Mouse (Mus musculus) liver, embryonic 15.5 days (tissue): Measurements from ENCODE around the gene 1700029H14Rik. TPM values are rescaled to one million over a fixed set of nuclear protein-coding genes. Genes with fewer than 3 reads are reported as not detected.

Experiments
- ATAC-seq: fragments of 200-750 bp; cut with Nextera tagmentation; 2 replicates; pipeline ENCODE4 v1.8.0; 2017; ENCODE audit warnings: moderate number of reproducible peaks, mild to moderate bottlenecking, moderate library complexity; ENCODE audit not compliant: insufficient read depth
- H3K27ac ChIP-seq: fragments of 300-500 bp; sonication (generic); replicated peaks from 2 replicates; pipeline ENCODE4 v1.5.1; 2015; ENCODE audit warnings: mild to moderate bottlenecking, inconsistent platforms
- H3K27me3 ChIP-seq: fragments of 300-500 bp; sonication (generic); 2 replicates; pipeline ENCODE4 v1.6.1; 2015; ENCODE audit warnings: mild to moderate bottlenecking, inconsistent platforms
- H3K36me3 ChIP-seq: fragments of 300-500 bp; sonication (generic); replicated peaks from 2 replicates; pipeline ENCODE4 v1.6.1; 2015; ENCODE audit warnings: moderate library complexity, mild to moderate bottlenecking, inconsistent platforms
- H3K4me1 ChIP-seq: fragments of 300-500 bp; sonication (generic); replicated peaks from 2 replicates; pipeline ENCODE4 v1.6.1; 2015; ENCODE audit warnings: inconsistent platforms
- H3K4me2 ChIP-seq: fragments of 300-500 bp; sonication (generic); 2 replicates; pipeline ENCODE4 v1.6.1; 2015; ENCODE audit warnings: moderate library complexity, mild to moderate bottlenecking, inconsistent platforms
- H3K4me3 ChIP-seq: fragments of 300-500 bp; sonication (generic); replicated peaks from 2 replicates; pipeline ENCODE4 v1.5.1; 2015; ENCODE audit warnings: mild to moderate bottlenecking, inconsistent platforms
- H3K9ac ChIP-seq: fragments of 300-500 bp; sonication (generic); 2 replicates; pipeline ENCODE4 v1.6.1; 2015; ENCODE audit warnings: moderate library complexity, mild to moderate bottlenecking, inconsistent platforms
- H3K9me3 ChIP-seq: fragments of 300-500 bp; sonication (generic); replicated peaks from 2 replicates; pipeline ENCODE4 v1.6.1; 2016; ENCODE audit warnings: inconsistent platforms
- WGBS: fragments of 180-500 bp; shearing (Covaris S2); methylation state at CpG from one replicate; pipeline ENCODE4 v1.1.7; 2015; ENCODE audit warnings: mixed read lengths; ENCODE audit not compliant: insufficient replicate concordance; 5-methylcytosine and 5-hydroxymethylcytosine counted together
- polyA plus RNA-seq: library from polyadenylated mRNA; unstranded; fragments of >200 nt; fragmentation: Nextera tagmentation; extraction: Ambion mirVana; gene quantifications from 2 replicates; pipeline ENCODE4 v1.2.1, GENCODE M21; 2015

Gene 1700029H14Rik
- polyA plus RNA-seq, 1 experiment from 2014 or later = not detected

DNA sequence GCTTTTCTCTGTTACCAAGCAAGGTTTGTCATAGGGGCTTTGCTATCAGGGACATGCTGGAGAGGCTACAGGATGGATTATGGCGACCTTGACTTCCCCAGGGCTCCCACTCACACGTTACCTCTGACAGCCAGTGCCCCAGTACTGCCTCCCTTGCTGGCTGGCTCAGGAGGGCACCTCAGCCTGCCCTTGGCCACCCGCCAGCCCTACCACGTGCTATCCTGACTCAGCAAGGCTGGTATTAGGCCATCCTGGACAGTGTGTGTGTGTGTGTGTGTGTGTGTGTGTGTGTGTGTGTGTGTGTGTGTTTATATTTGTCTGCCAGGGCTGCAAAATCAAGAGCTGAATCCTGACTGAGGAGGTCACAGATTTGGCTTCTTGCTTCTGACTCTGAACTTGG lies 55.4 kb downstream of the 1700029H14Rik start:
- Histone ChIP-seq H3K9me3 (no peaks in the 10 kb centered on the region), H3K9ac (no peak overlapping the region), H3K27ac (no peak overlapping the region), H3K4me2 (no peak overlapping the region), H3K4me1 (no peaks in the 10 kb centered on the region), H3K27me3 (no peaks in the 10 kb centered on the region; the same call in 1 of the 2 replicates), H3K36me3 (no peaks in the 10 kb centered on the region), H3K4me3 (no peak overlapping the region)
- WGBS = 20% methylated on average over 4 of the region's 4 CpGs
- peak; percentile 57; the same call in 1 of the 2 replicates for ATAC-seq

GRCm38 (mm10) chr8:13504894-13505674 lies 57.2 kb downstream of the 1700029H14Rik start:
- Histone ChIP-seq H3K9me3 (no peaks in the 10 kb centered on the region), H3K4me1 (no peaks in the 10 kb centered on the region), H3K27me3 (no peaks in the 10 kb centered on the region; the same call in none of the 2 replicates), H3K36me3 (no peaks in the 10 kb centered on the region), H3K4me3 (no peak overlapping the region), H3K4me2 (no peak overlapping the region), H3K27ac (no peak overlapping the region), H3K9ac (no peak overlapping the region)
- ATAC-seq = no peak

DNA sequence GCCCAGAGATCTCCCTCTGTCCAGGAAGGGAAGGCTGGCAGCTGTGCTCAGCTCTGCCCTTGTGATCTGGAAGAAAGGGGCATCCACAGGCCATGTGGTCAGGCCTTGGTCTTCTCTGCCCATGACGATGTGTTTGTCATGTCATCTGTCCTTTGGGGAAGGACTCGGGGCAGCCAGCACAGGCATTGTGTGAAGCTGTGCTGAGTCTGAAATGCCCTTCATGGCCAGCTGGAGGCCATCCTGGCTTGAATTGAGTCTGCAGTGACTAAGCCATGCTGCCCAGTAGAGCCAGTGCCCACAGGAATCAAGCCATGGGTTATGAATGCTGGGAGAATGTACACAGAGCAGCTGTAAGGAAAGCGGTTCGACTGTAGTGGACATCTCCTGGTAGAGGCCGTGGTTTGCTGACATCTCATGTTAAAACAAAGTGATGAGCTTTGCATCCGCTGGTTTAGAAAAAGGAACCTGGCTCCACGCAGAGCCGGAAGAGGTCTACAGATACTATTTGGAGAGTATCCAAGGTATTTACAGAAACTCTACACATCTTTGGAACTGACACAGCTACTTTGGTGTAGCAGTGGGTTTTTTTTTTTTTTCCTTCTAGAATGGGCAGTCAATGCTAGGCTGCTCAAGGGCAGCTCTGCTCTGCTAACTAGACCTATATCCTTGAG lies 58.2 kb downstream of the 1700029H14Rik start:
- Histone ChIP-seq H3K9me3 (no peaks in the 10 kb centered on the region), H3K36me3 (no peaks in the 10 kb centered on the region), H3K4me3 (no peak overlapping the region), H3K27ac (no peak overlapping the region), H3K27me3 (no peaks in the 10 kb centered on the region; the same call in none of the 2 replicates), H3K4me2 (no peak overlapping the region), H3K4me1 (no peaks in the 10 kb centered on the region), H3K9ac (no peak overlapping the region)
- 53% methylated on average over 8 of the region's 8 CpGs for WGBS
- ATAC-seq = no peak

DNA sequence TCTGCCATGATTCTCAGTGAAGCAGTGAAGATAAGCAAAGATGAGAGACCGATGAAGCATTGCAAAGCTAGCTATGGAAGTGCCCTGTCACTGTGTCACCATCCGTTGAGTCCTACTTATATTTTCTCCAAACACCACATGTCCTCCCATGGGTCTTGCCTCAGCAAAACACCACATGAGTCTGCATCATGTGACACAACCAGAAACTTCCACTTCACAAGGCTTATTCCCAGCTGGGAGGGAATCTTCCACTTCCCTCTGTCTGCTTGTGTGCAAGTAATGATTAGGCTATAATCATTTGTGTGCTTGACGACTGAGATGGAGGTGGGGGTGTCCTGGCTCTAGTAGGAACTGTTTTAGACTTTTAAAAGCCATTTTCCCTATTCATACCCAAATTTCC lies 61.0 kb downstream of the 1700029H14Rik start:
- no peak overlapping the region for H3K27ac ChIP-seq
- H3K27me3 ChIP-seq = peaks cover 2% of the 10 kb centered on the region
- H3K4me3 ChIP-seq = no peak overlapping the region
- no peaks in the 10 kb centered on the region for H3K36me3 ChIP-seq
- no peaks in the 10 kb centered on the region for H3K9me3 ChIP-seq
- H3K9ac ChIP-seq = no peak overlapping the region
- 49% methylated on average over 3 of the region's 3 CpGs for WGBS
- H3K4me2 ChIP-seq = no peak overlapping the region
- no peak for ATAC-seq
- H3K4me1 ChIP-seq = no peaks in the 10 kb centered on the region

Other genes starting within 250 kb of the 1700029H14Rik start
- gene Tfdp1, start 223.7 kb downstream of the 1700029H14Rik start, polyA plus RNA-seq = 85.5 and 92.5 TPM in 2 replicates
- not detected in 2 replicates for gene Atp4b, start 165.6 kb downstream of the 1700029H14Rik start, polyA plus RNA-seq
- not detected in 2 replicates for gene Grk1, start 157.4 kb downstream of the 1700029H14Rik start, polyA plus RNA-seq
- 0.16 TPM in 1 of 2 replicates, not detected in the other for gene Tmem255b, start 127.3 kb downstream of the 1700029H14Rik start, polyA plus RNA-seq
- 7.1 and 7.5 TPM in 2 replicates for gene Gas6, start 68.0 kb downstream of the 1700029H14Rik start, polyA plus RNA-seq
- 16.4 and 19.0 TPM in 2 replicates for gene Rasa3, start 115.1 kb upstream of the 1700029H14Rik start, polyA plus RNA-seq
- 0.12 TPM in 1 of 2 replicates, not detected in the other for gene Cfap97d2, start 143.4 kb upstream of the 1700029H14Rik start, polyA plus RNA-seq
- 42.8 and 46.4 TPM in 2 replicates for gene Cdc16, start 195.2 kb upstream of the 1700029H14Rik start, polyA plus RNA-seq
- gene Upf3a, start 223.2 kb upstream of the 1700029H14Rik start, polyA plus RNA-seq = 11.0 and 11.2 TPM in 2 replicates